Mouse (Mus musculus): ENCODE measurements around the gene Smyd4.

DNA sequence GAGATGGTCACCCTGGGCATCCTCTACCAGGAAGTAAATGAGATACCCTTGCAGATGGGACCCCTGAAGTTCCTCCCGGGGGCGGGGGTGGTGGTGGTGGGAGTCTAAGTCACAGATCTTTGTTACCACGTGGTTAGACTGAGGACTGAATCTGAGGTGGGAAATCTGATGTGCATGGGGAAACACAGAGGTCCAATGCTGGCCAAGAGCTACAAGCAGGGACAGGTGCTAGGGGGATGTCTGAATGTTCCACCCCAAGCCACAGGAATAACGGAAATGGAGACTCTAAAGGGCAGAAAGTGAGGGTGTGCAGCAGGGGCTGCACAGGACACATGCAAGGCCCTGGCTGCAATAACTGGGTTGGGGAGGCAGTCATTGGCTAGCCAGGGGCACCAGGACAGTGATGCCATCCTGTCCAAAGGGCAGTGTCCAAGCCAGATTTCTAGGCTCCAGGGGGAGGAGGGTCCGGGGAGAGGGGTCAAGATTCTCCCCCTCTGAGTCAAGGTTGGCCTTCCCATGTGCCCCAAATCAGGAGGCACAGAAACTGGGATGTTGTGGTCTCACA is 72.7 kb downstream of the Smyd4 start:
- TF ChIP-seq CTCF (IDR thresholded peaks at IDR 0.05; ENCODE audit: low read depth) (no peak), EP300 (IDR thresholded peaks at IDR 0.05; ENCODE audit: low read depth) (no peak)

Measured in heart, postnatal 0 days (tissue).